Mouse (Mus musculus): ENCODE data around the gene Kmt2b. TPM values are rescaled to one million over a fixed set of nuclear protein-coding genes. Genes with fewer than 3 reads are reported as not detected.

Gene Kmt2b
- polyA plus RNA-seq, 1 experiment from 2014 or later: 13.6 TPM

- Histone ChIP-seq H3K27ac (ENCODE audit: low read depth, low read length) (no peak overlapping the region), H3K9ac (replicated peaks; ENCODE audit: low read depth, low read length) (no peak overlapping the region), H3K4me3 (ENCODE audit: low read depth, low read length) (no peak overlapping the region), H3K9me3 (ENCODE audit: control insufficient read depth, low read length) (no peaks in the 10 kb centered on the region), H3K4me1 (ENCODE audit: control insufficient read depth, insufficient read depth, low read length) (peaks cover 3% of the 10 kb centered on the region; the same call in 1 of the 2 replicates), H3K27me3 (ENCODE audit: control insufficient read depth, insufficient read depth, low read length) (no peaks in the 10 kb centered on the region), H3K4me2 (ENCODE audit: low read depth, low read length) (no peak overlapping the region), H3K36me3 (ENCODE audit: control insufficient read depth, insufficient read depth, low read length) (peaks cover 86% of the 10 kb centered on the region)
- 26% methylated on average over 17 of the region's 17 CpGs for WGBS
- no peak for ATAC-seq (ENCODE audit: low read depth)
Measured at GRCm38 (mm10) chr7:30526399-30526798, 62.1 kb downstream of the Kmt2b start.

DNA sequence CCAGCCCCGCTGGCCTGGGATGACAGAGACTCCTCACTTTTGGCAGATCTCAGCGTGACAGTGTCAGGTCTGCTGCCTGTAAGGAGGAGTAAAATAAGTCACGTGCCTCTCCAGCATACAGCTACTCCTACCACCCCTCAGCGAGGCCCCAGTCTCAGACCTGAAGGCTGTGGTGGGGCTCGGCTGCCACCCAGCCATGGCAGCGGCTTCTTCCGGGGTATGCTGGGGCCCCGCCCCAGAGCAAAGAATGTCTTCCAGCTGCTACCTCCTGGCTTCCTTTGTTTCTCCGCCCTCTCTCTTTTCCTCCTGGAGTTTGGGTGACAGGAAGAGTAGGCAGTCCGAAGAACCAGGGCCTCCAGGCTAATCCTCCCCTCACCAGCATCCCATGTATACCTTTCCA is 62.6 kb downstream of the Kmt2b start:
- no peak for ATAC-seq (ENCODE audit: low read depth)
- H3K9me3 ChIP-seq (ENCODE audit: control insufficient read depth, low read length): no peaks in the 10 kb centered on the region
- H3K4me3 ChIP-seq (ENCODE audit: low read depth, low read length): no peak overlapping the region
- H3K4me2 ChIP-seq (ENCODE audit: low read depth, low read length): no peak overlapping the region
- no peak overlapping the region for H3K27ac ChIP-seq (ENCODE audit: low read depth, low read length)
- 35% methylated on average over 10 of the region's 10 CpGs for WGBS
- H3K36me3 ChIP-seq (ENCODE audit: control insufficient read depth, insufficient read depth, low read length): peaks cover 83% of the 10 kb centered on the region
- no peaks in the 10 kb centered on the region for H3K4me1 ChIP-seq (ENCODE audit: control insufficient read depth, insufficient read depth, low read length)
- no peak overlapping the region for H3K9ac ChIP-seq (replicated peaks; ENCODE audit: low read depth, low read length)
- no peaks in the 10 kb centered on the region for H3K27me3 ChIP-seq (ENCODE audit: control insufficient read depth, insufficient read depth, low read length)

GRCm38 (mm10) chr7:30524487-30524886 is 64.0 kb downstream of the Kmt2b start:
- no peak overlapping the region for H3K4me3 ChIP-seq (ENCODE audit: low read depth, low read length)
- no peaks in the 10 kb centered on the region for H3K27me3 ChIP-seq (ENCODE audit: control insufficient read depth, insufficient read depth, low read length)
- no peak overlapping the region for H3K27ac ChIP-seq (ENCODE audit: low read depth, low read length)
- WGBS: 77% methylated on average over 6 of the region's 6 CpGs
- ATAC-seq (ENCODE audit: low read depth): no peak
- no peaks in the 10 kb centered on the region for H3K4me1 ChIP-seq (ENCODE audit: control insufficient read depth, insufficient read depth, low read length)
- no peak overlapping the region for H3K9ac ChIP-seq (replicated peaks; ENCODE audit: low read depth, low read length)
- H3K36me3 ChIP-seq (ENCODE audit: control insufficient read depth, insufficient read depth, low read length): peaks cover 68% of the 10 kb centered on the region
- H3K9me3 ChIP-seq (ENCODE audit: control insufficient read depth, low read length): no peaks in the 10 kb centered on the region
- no peak overlapping the region for H3K4me2 ChIP-seq (ENCODE audit: low read depth, low read length)

DNA sequence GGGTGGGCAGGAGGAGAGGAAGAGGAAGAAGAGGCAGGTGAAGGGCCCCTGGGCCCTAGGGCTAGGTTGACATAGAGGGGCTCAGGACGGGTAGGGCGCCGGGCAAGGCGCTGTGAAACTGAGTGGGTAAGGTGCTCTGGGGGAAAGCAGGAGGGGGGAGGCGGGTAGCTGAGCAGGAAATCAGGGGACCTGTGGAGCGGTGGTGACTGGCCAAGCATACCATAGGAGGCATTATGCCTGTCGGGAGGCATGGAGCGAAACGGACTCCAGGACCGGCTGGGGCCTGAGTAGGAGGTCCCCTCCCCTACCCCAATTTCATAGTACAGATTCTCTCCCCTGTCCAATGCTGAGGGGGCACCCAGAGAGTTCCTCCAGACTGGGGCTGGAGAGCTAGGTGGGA is 65.7 kb downstream of the Kmt2b start:
- Histone ChIP-seq H3K27ac (ENCODE audit: low read depth, low read length) (no peak overlapping the region), H3K27me3 (ENCODE audit: control insufficient read depth, insufficient read depth, low read length) (no peaks in the 10 kb centered on the region), H3K9me3 (ENCODE audit: control insufficient read depth, low read length) (no peaks in the 10 kb centered on the region), H3K4me3 (ENCODE audit: low read depth, low read length) (no peak overlapping the region), H3K4me2 (ENCODE audit: low read depth, low read length) (no peak overlapping the region), H3K36me3 (ENCODE audit: control insufficient read depth, insufficient read depth, low read length) (peaks cover 52% of the 10 kb centered on the region), H3K9ac (replicated peaks; ENCODE audit: low read depth, low read length) (no peak overlapping the region), H3K4me1 (ENCODE audit: control insufficient read depth, insufficient read depth, low read length) (no peaks in the 10 kb centered on the region)
- no peak for ATAC-seq (ENCODE audit: low read depth)
- 84% methylated on average over 10 of the region's 10 CpGs for WGBS

- ATAC-seq (ENCODE audit: low read depth): peak; percentile 10; the same call in 1 of the 2 replicates
- Histone ChIP-seq H3K27me3 (ENCODE audit: control insufficient read depth, insufficient read depth, low read length) (no peaks in the 10 kb centered on the region), H3K4me1 (ENCODE audit: control insufficient read depth, insufficient read depth, low read length) (no peaks in the 10 kb centered on the region), H3K27ac (ENCODE audit: low read depth, low read length) (no peak overlapping the region), H3K9me3 (ENCODE audit: control insufficient read depth, low read length) (no peaks in the 10 kb centered on the region), H3K9ac (replicated peaks; ENCODE audit: low read depth, low read length) (no peak overlapping the region), H3K36me3 (ENCODE audit: control insufficient read depth, insufficient read depth, low read length) (peaks cover 32% of the 10 kb centered on the region), H3K4me2 (ENCODE audit: low read depth, low read length) (no peak overlapping the region), H3K4me3 (ENCODE audit: low read depth, low read length) (no peak overlapping the region)
- 80% methylated on average over 5 of the region's 5 CpGs for WGBS
Measured at GRCm38 (mm10) chr7:30520856-30521255, 67.7 kb downstream of the Kmt2b start.

DNA sequence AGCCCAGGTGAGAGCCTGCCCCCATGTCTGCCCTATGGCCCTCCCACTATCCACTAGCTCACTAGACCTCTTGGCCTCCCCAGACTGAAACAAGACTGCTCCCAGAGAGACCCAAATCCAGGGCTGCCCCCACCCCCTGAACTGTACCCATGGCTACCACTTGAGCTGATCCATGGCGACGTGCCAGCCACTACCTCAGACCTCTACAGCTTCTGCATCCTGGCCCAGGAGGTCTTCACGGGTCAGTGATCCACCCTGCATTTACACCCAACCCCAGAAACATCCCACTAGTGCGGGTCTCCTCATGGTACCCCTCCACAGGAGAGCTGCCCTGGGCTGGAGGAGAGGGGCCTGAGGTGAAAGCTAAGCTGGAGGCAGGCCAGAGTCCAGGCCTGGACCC is 68.1 kb downstream of the Kmt2b start:
- Histone ChIP-seq H3K27ac (ENCODE audit: low read depth, low read length) (no peak overlapping the region), H3K9me3 (ENCODE audit: control insufficient read depth, low read length) (no peaks in the 10 kb centered on the region), H3K4me2 (ENCODE audit: low read depth, low read length) (no peak overlapping the region), H3K36me3 (ENCODE audit: control insufficient read depth, insufficient read depth, low read length) (peaks cover 28% of the 10 kb centered on the region), H3K9ac (replicated peaks; ENCODE audit: low read depth, low read length) (no peak overlapping the region), H3K4me3 (ENCODE audit: low read depth, low read length) (no peak overlapping the region), H3K27me3 (ENCODE audit: control insufficient read depth, insufficient read depth, low read length) (no peaks in the 10 kb centered on the region), H3K4me1 (ENCODE audit: control insufficient read depth, insufficient read depth, low read length) (no peaks in the 10 kb centered on the region)
- 76% methylated on average over 4 of the region's 4 CpGs for WGBS
- 0 out of 2 replicates have a peak, but pooled peaks have one; percentile 15 for ATAC-seq (ENCODE audit: low read depth)

Small RNAs within 50 kb of the gene (microRNA-seq; reads per million reads assigned to microRNA genes)
- not detected for gene Gm38670
- gene Mir3569: not detected

Other genes with a start within 250 kb of the Kmt2b start
- 12.2 and 14.1 TPM in 2 replicates for gene Lrfn3, start 226.0 kb downstream of the Kmt2b start, polyA plus RNA-seq (2014; fragmentation: Nextera tagmentation; extraction: Ambion mirVana)
- gene Tyrobp, start 175.0 kb downstream of the Kmt2b start, polyA plus RNA-seq (2014; fragmentation: Nextera tagmentation; extraction: Ambion mirVana): 23.3 and 39.9 TPM in 2 replicates
- 1.1 TPM in 1 of 2 replicates, not detected in the other for gene Hcst, start 168.9 kb downstream of the Kmt2b start, polyA plus RNA-seq (2014; fragmentation: Nextera tagmentation; extraction: Ambion mirVana)
- gene Nfkbid, start 167.0 kb downstream of the Kmt2b start, polyA plus RNA-seq (2014; fragmentation: Nextera tagmentation; extraction: Ambion mirVana): 2.5 and 3.1 TPM in 2 replicates
- gene Aplp1, start 143.2 kb downstream of the Kmt2b start, polyA plus RNA-seq (2014; fragmentation: Nextera tagmentation; extraction: Ambion mirVana): 641 and 675 TPM in 2 replicates
- 0.27 and 0.89 TPM in 2 replicates for gene Kirrel2, start 131.0 kb downstream of the Kmt2b start, polyA plus RNA-seq (2014; fragmentation: Nextera tagmentation; extraction: Ambion mirVana)
- 0.30 TPM in 1 of 2 replicates, not detected in the other for gene Nphs1, start 130.4 kb downstream of the Kmt2b start, polyA plus RNA-seq (2014; fragmentation: Nextera tagmentation; extraction: Ambion mirVana)
- gene Prodh2, start 95.1 kb downstream of the Kmt2b start, polyA plus RNA-seq (2014; fragmentation: Nextera tagmentation; extraction: Ambion mirVana): not detected in 2 replicates
- 110 and 111 TPM in 2 replicates for gene Arhgap33, start 53.7 kb downstream of the Kmt2b start, polyA plus RNA-seq (2014; fragmentation: Nextera tagmentation; extraction: Ambion mirVana)
- 7.0 and 8.4 TPM in 2 replicates for gene Hspb6, start 36.5 kb downstream of the Kmt2b start, polyA plus RNA-seq (2014; fragmentation: Nextera tagmentation; extraction: Ambion mirVana)
- 9.3 and 11.1 TPM in 2 replicates for gene Proser3, start 36.4 kb downstream of the Kmt2b start, polyA plus RNA-seq (2014; fragmentation: Nextera tagmentation; extraction: Ambion mirVana)
- gene Lin37, start 28.9 kb downstream of the Kmt2b start, polyA plus RNA-seq (2014; fragmentation: Nextera tagmentation; extraction: Ambion mirVana): 55.4 and 57.4 TPM in 2 replicates
- 99.4 and 99.6 TPM in 2 replicates for gene U2af1l4, start 25.4 kb downstream of the Kmt2b start, polyA plus RNA-seq (2014; fragmentation: Nextera tagmentation; extraction: Ambion mirVana)
- gene Gm49396, start 25.4 kb downstream of the Kmt2b start, polyA plus RNA-seq (2014; fragmentation: Nextera tagmentation; extraction: Ambion mirVana): 8.1 and 9.4 TPM in 2 replicates
- 111 and 126 TPM in 2 replicates for gene Psenen, start 25.1 kb downstream of the Kmt2b start, polyA plus RNA-seq (2014; fragmentation: Nextera tagmentation; extraction: Ambion mirVana)
- gene Igflr1, start 23.3 kb downstream of the Kmt2b start, polyA plus RNA-seq (2014; fragmentation: Nextera tagmentation; extraction: Ambion mirVana): 2.8 and 3.7 TPM in 2 replicates
- 0.30 and 0.35 TPM in 2 replicates for gene Zbtb32, start 10.2 kb upstream of the Kmt2b start, polyA plus RNA-seq (2014; fragmentation: Nextera tagmentation; extraction: Ambion mirVana)
- gene Upk1a, start 24.1 kb upstream of the Kmt2b start, polyA plus RNA-seq (2014; fragmentation: Nextera tagmentation; extraction: Ambion mirVana): 0.43 and 0.62 TPM in 2 replicates
- 1,118 and 1,342 TPM in 2 replicates for gene Cox6b1, start 37.4 kb upstream of the Kmt2b start, polyA plus RNA-seq (2014; fragmentation: Nextera tagmentation; extraction: Ambion mirVana)
- gene Etv2, start 47.1 kb upstream of the Kmt2b start, polyA plus RNA-seq (2014; fragmentation: Nextera tagmentation; extraction: Ambion mirVana): not detected in 2 replicates
- gene Rbm42, start 61.6 kb upstream of the Kmt2b start, polyA plus RNA-seq (2014; fragmentation: Nextera tagmentation; extraction: Ambion mirVana): 98.3 and 110 TPM in 2 replicates
- gene Haus5, start 76.3 kb upstream of the Kmt2b start, polyA plus RNA-seq (2014; fragmentation: Nextera tagmentation; extraction: Ambion mirVana): 22.4 and 23.9 TPM in 2 replicates
- not detected in 2 replicates for gene Pmis2, start 82.9 kb upstream of the Kmt2b start, polyA plus RNA-seq (2014; fragmentation: Nextera tagmentation; extraction: Ambion mirVana)
- gene 2200002J24Rik, start 110.2 kb upstream of the Kmt2b start, polyA plus RNA-seq (2014; fragmentation: Nextera tagmentation; extraction: Ambion mirVana): not detected in 2 replicates
- 1.9 and 2.9 TPM in 2 replicates for gene Atp4a, start 123.5 kb upstream of the Kmt2b start, polyA plus RNA-seq (2014; fragmentation: Nextera tagmentation; extraction: Ambion mirVana)
- gene Tmem147, start 140.8 kb upstream of the Kmt2b start, polyA plus RNA-seq (2014; fragmentation: Nextera tagmentation; extraction: Ambion mirVana): 286 and 323 TPM in 2 replicates
- gene Gapdhs, start 155.0 kb upstream of the Kmt2b start, polyA plus RNA-seq (2014; fragmentation: Nextera tagmentation; extraction: Ambion mirVana): 0.90 and 1.2 TPM in 2 replicates
- 1.7 and 2.0 TPM in 2 replicates for gene Sbsn, start 162.7 kb upstream of the Kmt2b start, polyA plus RNA-seq (2014; fragmentation: Nextera tagmentation; extraction: Ambion mirVana)
- 0.73 and 2.3 TPM in 2 replicates for gene Dmkn, start 175.0 kb upstream of the Kmt2b start, polyA plus RNA-seq (2014; fragmentation: Nextera tagmentation; extraction: Ambion mirVana)
- gene Krtdap, start 199.2 kb upstream of the Kmt2b start, polyA plus RNA-seq (2014; fragmentation: Nextera tagmentation; extraction: Ambion mirVana): 0.88 TPM in 1 of 2 replicates, not detected in the other
- 0.24 and 0.35 TPM in 2 replicates for gene Ffar2, start 235.0 kb upstream of the Kmt2b start, polyA plus RNA-seq (2014; fragmentation: Nextera tagmentation; extraction: Ambion mirVana)

Data from neural tube, embryonic 14.5 days (tissue).